Mouse (Mus musculus) gastrocnemius, adult 8-10 months (tissue): ENCODE measurements at regions not wholly inside any gene's neighbourhood (a gene's known extent, or its start where the extent isn't known, plus 50 kb on each side); places are given as distances from the start of the nearest gene placed in this dataset.

Experiments used
- DNase-seq, 2 experiments: peaks; one replicate each; pipeline ENCODE4 v3.0.0; 2022; ENCODE audit warnings: low spot score in 2 of 2

GRCm38 (mm10) chr2:48407876-48408275, 406.0 kb upstream of the Acvr2a start:
- DNase-seq: peak; percentile 18 to 26

GRCm38 (mm10) chr2:48409876-48410275, 404.0 kb upstream of the Acvr2a start:
- DNase-seq: no peak

GRCm38 (mm10) chr2:48411392-48411791, 402.5 kb upstream of the Acvr2a start:
- no peak for DNase-seq

- no peak for DNase-seq
Measured at GRCm38 (mm10) chr2:48412683-48413440, 401.0 kb upstream of the Acvr2a start.

- no peak for DNase-seq
Measured at GRCm38 (mm10) chr2:48414596-48415481, 399.1 kb upstream of the Acvr2a start.

GRCm38 (mm10) chr2:48416207-48416750, 397.6 kb upstream of the Acvr2a start:
- no peak for DNase-seq

GRCm38 (mm10) chr2:48417000-48417596, 396.8 kb upstream of the Acvr2a start:
- no peak for DNase-seq

GRCm38 (mm10) chr2:48420791-48421190, 393.1 kb upstream of the Acvr2a start:
- DNase-seq: no peak

- no peak for DNase-seq
Measured at GRCm38 (mm10) chr2:48423861-48424442, 390.0 kb upstream of the Acvr2a start.

GRCm38 (mm10) chr2:48424562-48424961, 389.3 kb upstream of the Acvr2a start:
- no peak for DNase-seq

GRCm38 (mm10) chr2:48425200-48426090, 388.5 kb upstream of the Acvr2a start:
- DNase-seq: no peak

GRCm38 (mm10) chr2:48432545-48432944, 381.4 kb upstream of the Acvr2a start:
- DNase-seq: no peak

- no peak for DNase-seq
Measured at GRCm38 (mm10) chr2:48441296-48441990, 372.5 kb upstream of the Acvr2a start.

GRCm38 (mm10) chr2:48441991-48442544, 371.8 kb upstream of the Acvr2a start:
- no peak for DNase-seq

GRCm38 (mm10) chr2:48445898-48446604, 367.9 kb upstream of the Acvr2a start:
- no peak for DNase-seq

GRCm38 (mm10) chr2:48446617-48447016, 367.3 kb upstream of the Acvr2a start:
- no peak for DNase-seq

- no peak for DNase-seq
Measured at GRCm38 (mm10) chr2:48449165-48449842, 364.6 kb upstream of the Acvr2a start.
